Mouse (Mus musculus): ENCODE measurements around the gene Mcmbp.
"Not testable (repeated sequence)": the region's sequence is repeated elsewhere in the genome, so short reads cannot be mapped to it uniquely, and the experiment has no call there.

DNA sequence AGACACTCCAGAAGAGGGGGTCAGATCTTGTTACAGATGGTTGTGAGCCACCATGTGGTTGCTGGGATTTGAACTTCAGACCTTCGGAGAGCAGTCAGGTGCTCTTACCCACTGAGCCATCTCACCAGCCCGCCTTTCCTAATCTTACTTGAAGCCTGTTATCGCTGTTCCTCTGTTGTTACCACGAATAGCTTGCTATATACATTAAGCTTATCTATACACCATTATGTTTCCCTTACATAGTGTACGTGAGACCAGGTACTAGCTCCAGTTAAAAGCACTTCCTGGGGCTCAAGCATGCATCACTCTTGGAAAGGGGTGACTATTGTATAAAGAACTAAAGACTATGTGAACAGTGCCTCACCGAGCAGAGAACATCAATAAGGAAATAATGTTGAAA, 40.3 kb downstream of the Mcmbp start:
- not testable (repeated sequence) for TF ChIP-seq GATA1 (IDR thresholded peaks at IDR 0.05; ENCODE audit: borderline replicate concordance, low read length); FLI1 (IDR thresholded peaks at IDR 0.05; ENCODE audit: low read length)
